Mouse (Mus musculus): ENCODE data around the gene Pex10.
A peak's percentile ranks its signal among the peaks of the same experiment; 100 is the strongest.

DNA sequence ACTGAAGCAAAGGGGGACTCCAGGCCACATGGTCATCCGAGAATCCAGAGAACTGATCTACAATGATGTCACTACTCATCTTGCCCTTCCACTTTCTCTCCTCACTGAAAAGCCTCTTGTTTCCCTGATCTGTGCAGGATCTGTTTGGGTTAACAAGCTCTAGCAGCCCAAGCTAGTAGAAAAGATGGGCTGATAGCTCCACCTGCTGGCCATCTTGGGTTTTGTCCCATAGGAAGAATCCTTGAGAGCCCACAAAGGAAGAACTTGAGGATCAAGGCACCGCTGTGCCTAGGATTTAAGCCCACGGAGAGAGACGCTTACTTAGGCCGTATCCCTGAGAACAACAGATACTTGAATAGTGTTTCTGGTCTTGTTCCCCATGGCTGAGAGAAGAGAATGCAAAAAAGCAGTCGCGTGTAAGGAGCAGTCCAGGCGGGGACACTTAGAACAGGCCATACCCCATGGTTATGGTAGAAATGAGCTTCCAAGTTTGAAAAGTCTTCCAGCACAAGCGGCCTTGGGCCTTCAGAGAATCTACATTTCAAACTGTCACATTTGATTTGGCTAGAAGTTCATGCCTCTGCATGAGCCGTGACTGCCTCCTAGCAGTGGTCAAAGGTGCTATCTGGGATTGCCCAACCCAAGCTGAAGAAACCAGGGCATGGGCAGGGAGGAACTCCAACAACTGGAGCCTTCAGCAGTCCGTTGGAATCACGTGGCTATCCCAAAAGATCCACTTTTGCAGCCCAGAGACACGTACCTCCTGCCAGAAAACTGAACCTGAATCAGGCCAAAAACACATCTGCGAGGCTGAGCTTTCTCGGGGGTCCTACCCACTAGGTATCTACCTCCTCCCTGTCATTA lies 614 bp upstream of the Pex10 start:
- peak; percentile 87 for TF ChIP-seq CTCF (IDR thresholded peaks at IDR 0.05; ENCODE audit: low read depth)
- TF ChIP-seq EP300 (IDR thresholded peaks at IDR 0.05; ENCODE audit: low read depth) = peak; percentile 45; the same call in 1 of the 2 replicates
